Mouse (Mus musculus): Measurements from ENCODE around the gene G430095P16Rik.

Gene G430095P16Rik

DNA sequence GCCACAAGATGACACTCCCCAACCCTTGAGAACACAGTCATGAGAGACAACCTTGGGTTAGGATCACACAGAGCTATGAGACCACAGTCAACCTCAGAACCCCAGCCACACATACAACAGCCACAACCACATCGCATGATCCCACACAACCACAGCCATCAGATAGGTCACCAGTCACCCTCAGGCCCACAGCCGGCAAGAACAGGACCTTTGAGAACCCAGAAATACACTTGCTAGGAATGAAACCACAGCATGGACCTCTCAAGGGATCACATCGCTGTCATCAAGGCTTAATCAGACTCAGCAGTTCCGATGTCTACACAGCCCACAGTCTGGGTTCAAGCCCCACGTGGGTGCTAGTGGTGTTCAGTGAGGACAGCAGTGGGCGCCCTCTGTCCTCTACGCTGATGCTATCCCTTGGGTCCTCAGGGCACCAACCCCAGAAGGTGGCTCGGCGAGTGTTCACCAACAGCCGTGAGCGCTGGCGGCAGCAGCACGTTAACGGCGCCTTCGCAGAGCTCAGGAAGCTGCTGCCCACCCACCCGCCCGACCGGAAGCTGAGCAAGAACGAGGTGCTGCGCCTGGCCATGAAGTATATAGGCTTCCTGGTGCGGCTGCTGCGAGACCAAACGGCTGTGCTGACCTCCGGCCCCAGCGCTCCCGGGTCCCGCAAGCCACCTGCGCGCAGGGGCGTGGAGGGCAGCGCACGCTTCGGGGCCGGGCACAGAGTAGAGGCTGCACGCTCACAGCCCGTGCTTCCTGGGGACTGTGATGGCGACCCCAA is 19.1 kb upstream of the G430095P16Rik start:
- DNase-seq: peak; percentile 43 to 47

DNA sequence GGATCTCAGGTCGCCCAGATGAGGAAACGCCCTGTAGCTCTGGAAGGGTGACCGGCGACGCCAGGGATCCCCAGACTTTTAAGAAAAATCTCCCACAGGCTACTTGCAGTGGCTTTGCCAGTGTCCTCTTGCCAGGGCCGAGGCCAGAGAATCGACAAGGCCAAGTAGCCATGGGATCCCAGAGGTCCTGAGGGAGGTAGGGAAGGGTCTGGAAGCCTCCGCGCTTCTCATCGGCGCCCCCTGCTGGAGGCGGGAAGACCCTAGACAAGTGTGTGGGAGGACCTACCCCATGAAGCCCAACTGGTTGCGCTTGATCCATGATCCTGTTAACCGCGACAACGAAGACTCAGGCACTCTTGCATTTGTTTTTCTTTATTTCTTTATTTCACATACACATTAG is 18.5 kb upstream of the G430095P16Rik start:
- DNase-seq: peak; percentile 67 to 76

DNA sequence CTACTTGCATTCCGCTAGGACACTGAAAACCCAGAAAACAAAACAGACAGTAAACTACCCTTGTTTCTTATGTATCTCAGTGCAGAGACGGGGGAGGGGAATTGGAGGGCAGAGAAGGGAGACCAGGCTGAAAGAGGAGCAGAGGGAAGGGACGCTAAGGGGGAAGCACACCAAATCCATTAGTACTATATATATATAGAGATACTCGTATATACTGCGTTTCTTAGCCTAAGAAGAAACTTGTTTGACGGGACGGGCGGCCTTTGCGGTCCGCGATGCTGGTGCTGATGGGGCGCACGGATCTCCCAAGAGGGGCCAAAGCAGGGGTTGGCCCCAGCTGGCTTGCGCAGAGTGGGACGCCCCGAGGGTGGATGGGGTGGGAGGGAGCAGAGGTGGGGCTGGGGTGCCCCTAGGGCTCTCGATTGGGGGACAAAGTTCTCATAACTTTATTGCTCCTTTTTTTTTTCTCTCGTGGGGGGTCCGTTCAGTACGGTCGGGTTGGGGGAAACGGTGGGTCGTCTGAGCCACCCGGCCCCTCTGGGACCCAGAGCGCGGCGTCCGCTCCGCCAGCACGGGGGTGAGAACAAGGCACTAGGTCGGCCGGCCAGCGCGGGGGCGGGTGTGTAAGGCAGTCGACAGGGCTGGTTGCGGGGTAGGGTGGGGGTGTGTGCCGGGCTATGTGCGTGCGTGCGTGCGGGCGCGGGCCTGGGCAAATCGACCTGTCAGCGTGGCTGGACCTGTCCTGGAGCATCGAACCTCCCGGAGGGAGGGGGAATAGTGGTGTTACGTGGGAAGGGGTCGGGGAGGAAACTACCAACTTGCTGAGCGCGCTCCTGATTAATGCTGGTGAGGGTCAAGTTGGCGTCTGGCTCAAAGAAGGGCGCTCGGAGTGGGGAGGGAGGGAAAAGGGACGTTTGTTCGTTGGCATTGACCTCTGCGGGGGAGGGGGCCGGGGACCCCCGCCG is 17.7 kb upstream of the G430095P16Rik start:
- peak in 1 of 2 experiments; percentile 30 for DNase-seq

DNA sequence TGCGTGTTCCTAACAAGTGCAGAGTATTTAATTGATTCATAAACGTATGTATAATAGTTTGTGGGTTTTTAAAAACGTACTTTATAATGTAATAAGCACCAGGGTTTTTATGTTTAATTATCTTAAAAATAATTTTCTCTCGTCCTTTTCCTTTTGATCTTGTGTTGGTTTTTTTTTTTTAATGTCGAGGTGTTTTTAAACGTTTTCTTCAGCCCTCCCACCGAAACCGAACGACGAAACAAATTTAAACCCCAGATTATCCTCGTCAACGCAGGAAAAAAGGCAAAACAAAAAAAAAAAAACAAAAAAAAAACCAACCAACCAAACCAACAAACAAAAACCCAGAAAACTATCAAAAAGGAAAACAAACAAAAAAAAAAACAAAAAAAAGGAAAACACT is 16.8 kb upstream of the G430095P16Rik start:
- no peak for DNase-seq

GRCm38 (mm10) chr8:84706610-84707266 is 16.1 kb upstream of the G430095P16Rik start:
- DNase-seq: no peak

DNA sequence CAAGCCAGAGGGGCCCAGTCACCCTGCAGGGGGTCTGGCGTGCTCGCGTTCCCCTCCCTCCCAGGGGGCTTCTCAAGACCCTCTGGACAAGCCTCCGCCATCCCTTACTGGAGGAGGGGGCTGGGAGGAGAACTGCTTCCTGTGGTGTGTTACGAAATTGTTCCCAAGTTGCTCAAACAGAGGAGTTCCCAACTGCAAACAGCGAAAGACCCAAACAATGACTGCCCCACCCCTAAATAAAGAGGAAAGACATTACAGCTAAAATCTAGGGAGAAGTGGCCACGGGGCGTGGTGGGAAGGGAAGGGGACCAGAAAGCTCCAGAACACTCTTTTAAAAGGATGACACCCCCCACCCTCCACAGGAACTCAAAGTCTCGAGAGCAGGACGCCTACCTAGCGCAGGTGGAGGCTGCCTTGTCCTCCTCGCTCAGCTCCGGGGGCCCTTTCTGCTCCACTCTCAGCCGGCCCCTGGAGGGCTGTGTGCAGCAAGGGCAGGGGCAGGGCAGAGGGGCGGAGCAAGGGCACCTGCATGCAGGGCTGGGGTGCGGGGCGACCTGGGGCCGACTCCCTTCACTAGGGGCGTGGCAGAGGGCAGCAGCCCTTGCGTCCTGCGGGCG is 15.4 kb upstream of the G430095P16Rik start:
- DNase-seq: peak; percentile 27 to 51

- DNase-seq: no peak
Observed at GRCm38 (mm10) chr8:84708071-84708541, 14.7 kb upstream of the G430095P16Rik start.

- DNase-seq: peak; percentile 58 to 67
Observed at GRCm38 (mm10) chr8:84708774-84709475, 13.9 kb upstream of the G430095P16Rik start.

DNA sequence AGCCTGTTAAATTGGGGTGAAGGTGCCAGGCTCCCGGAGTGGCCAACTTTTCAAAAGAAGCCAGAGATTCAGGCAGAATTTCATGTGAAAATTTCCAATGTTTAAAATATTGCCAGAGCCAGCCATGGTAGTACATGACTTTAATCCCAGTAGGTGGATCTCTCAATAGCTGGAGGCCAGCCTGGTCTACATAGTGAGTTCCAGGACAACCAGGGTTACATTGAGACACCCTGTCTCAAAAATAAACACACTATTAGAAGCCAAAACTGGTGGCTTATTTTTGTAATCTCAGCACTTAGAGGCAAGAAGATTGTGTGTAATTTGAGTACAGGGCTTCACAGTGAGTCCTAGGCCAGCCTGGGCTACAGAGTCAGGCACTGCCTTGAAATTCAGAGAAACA is 12.9 kb upstream of the G430095P16Rik start:
- no peak for DNase-seq

- no peak for DNase-seq
Observed at GRCm38 (mm10) chr8:84711312-84711711, 11.5 kb upstream of the G430095P16Rik start.

GRCm38 (mm10) chr8:84711933-84712758 is 10.7 kb upstream of the G430095P16Rik start:
- no peak for DNase-seq

DNA sequence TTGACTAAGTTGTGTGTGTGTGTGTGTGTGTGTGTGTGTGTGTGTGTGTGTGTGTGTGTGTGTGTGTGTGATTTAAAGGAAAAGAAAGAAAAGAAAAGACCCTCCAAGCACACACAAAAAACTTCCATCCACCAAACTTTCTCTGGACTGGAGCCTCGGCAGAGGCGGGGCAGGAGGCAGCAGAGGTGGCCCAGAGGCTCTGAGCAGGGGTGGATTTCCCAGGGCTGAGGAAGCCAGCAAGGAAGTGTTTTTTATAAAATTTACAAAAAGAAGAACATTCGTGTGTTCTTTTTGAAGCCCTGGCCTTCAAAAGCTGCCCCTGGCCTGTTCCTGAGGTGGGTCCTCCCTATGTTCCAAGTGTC is 10.1 kb upstream of the G430095P16Rik start:
- no peak for DNase-seq

DNA sequence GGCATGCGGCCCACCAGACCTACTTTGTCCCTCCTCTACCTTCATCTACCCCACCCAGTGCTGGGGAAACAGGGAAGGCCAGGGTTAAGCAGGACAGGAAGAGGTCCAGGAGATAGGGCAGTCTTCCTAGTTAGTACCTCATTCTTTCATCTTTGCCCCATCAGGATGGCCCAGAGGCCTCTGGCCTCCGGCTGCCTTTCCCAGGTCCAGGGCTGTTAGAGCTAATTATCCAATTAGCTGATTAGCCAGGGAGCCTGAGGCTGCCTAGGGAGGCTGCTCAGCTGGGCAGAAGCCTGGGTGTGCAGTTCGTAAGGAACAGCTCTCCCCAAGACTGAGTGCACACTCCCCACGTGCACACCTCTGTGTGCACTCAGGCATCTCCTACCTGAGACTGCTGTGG is 9.4 kb upstream of the G430095P16Rik start:
- no peak for DNase-seq

DNA sequence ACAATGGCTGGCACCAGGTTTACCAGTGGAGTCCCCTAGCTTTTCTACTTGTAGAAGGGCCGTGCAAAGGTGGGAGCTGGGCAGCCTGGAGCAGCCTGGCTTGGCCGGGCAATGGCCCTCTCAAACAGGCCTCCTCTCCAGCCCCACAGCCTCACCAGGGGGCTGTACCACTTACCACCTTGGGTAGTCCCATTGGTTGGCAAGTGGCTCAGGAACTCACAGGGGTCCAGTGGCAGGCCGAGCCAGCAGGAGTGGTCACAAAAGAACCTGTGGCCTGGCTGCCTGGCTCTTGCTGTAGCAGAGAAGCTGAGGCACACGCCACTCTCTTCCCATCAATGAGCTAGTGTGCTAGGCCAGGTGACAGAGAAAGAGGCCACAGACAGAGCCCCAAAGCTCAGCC is 8.6 kb upstream of the G430095P16Rik start:
- no peak for DNase-seq

GRCm38 (mm10) chr8:84715893-84716468 is 6.8 kb upstream of the G430095P16Rik start:
- no peak for DNase-seq

DNA sequence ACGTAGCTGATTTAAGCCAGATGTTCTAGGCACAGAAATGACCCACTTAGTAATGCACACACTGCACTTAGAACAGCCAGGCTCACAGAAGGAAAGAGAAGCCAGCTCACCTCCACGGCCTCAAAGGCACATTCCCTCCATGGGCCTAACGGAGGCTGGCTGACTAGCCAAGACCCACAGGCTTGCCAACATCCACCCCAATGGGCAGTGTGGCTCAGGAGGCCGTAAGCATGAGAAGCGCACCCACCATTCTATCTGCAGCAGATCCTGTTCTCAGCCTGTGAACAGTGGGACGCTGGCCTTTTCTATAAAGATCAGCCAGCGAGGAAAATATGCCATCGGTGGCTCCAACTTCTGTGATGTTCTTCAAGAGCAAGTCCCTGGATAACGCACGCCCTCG is 6.0 kb upstream of the G430095P16Rik start:
- DNase-seq: no peak

- DNase-seq: no peak
Observed at GRCm38 (mm10) chr8:84718476-84718875, 4.3 kb upstream of the G430095P16Rik start.

- no peak for DNase-seq
Observed at GRCm38 (mm10) chr8:84718959-84719690, 3.7 kb upstream of the G430095P16Rik start.

DNA sequence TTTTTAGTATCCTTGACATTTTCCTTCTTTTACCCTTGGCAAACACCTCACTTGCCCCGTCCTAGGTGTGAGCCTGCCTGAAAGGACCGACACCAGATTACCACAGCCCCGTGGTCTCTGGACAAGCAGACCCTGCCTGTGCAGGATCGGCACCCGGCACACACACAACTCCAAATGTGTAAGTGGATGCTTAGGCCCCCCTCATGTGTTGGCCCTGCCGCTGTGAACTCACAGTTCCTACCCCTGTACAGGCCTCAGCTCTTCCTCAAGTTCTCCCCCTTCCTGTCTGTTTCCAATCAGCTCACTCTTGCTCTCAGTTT is 317 bp upstream of the G430095P16Rik start:
- no peak for DNase-seq

DNA sequence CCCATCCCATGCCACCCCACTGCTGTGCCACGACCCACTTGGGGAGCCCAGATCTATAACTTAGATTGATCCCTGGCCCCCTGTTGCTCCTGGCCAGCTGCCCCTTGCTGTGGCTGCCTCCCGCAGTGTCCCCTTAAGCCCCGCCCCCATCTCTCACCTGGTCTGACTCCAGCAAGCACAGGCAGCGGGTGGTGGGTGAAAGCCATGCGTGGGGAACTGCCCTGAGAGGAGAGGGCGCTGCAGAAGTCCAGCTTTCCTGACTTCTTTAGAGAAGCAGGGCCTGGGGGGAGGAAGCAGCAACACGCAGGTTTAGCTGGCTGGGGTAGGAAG is 729 bp downstream of the G430095P16Rik start:
- DNase-seq: no peak
